Comparison of ENCODE assay signal across 14 mouse cellular contexts in the genomic region with DNA sequence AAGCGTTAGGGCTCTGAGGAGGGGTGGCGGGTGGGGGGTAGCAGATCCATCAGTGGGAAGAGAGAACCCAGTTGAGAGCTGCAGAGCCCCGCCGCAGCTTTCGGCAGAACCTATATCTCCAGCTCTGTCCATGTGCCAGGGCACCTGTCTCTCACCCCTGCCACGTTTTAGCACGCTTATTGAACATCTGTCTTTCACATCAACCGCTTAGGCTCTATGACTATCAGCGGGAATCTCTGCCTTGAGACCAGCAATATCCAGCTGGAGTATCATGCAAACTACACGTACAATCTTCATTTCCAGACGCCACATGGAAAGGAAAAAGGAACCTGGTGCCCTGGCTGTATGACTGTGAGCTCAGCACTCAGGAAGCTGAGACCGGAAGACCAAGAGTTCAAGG.
DNase-seq lines count a peak whose midpoint lies in the region; ATAC-seq and TF ChIP-seq lines count a peak whose summit lies in the region.
"Had no signal": no experiment of that assay in that cellular context is flagged by ENCODE, and none has a peak within 500 bp of the region (broad histone marks: within the 10 kb centered on the region; RNA-seq: fewer than 3 reads in every experiment).

No protein-coding gene starts in this region.

- peak; percentile 31; the same call in 1 of the 2 replicates for ATAC-seq in lung, embryonic 14.5 days (ENCODE audit: insufficient read depth)
- ATAC-seq in hindbrain, embryonic 15.5 days (ENCODE audit: low FRiP score, low read depth): no peak
- ATAC-seq: liver, embryonic 12.5 days; Patski had no signal

- no peaks in the 10 kb centered on the region for H3K27me3 ChIP-seq in lung, embryonic 14.5 days (ENCODE audit: insufficient read depth, low read length)
- H3K27me3 ChIP-seq in E14TG2a.4 (ENCODE audit: insufficient read depth, low read length): peaks cover 26% of the 10 kb centered on the region
- no peaks in the 10 kb centered on the region for H3K27me3 ChIP-seq in hindbrain, embryonic 15.5 days
- H3K27me3 ChIP-seq: embryonic facial prominence, embryonic 12.5 days; liver, embryonic 12.5 days had no signal

- TF ChIP-seq CTCF in gastrocnemius, adult 2 months (IDR thresholded peaks at IDR 0.05): no peak
- TF ChIP-seq CTCF in lung, embryonic 14.5 days (IDR thresholded peaks at IDR 0.05; ENCODE audit: low read depth): no peak
- no peak for TF ChIP-seq CTCF in E14TG2a.4 (conservative IDR thresholded peaks at IDR 0.05; ENCODE audit: low read length)

- peaks cover 23% of the 10 kb centered on the region for H3K4me1 ChIP-seq in lung, embryonic 14.5 days (ENCODE audit: insufficient read depth)
- H3K4me1 ChIP-seq in E14TG2a.4 (replicated peaks; ENCODE audit: low read depth, low read length): peaks cover 56% of the 10 kb centered on the region
- H3K4me1 ChIP-seq in hindbrain, embryonic 15.5 days (replicated peaks): peaks cover 37% of the 10 kb centered on the region

- H3K36me3 ChIP-seq in lung, embryonic 14.5 days (ENCODE audit: insufficient read depth): no peaks in the 10 kb centered on the region
- no peaks in the 10 kb centered on the region for H3K36me3 ChIP-seq in E14TG2a.4 (ENCODE audit: insufficient read depth, low read length)
- no peaks in the 10 kb centered on the region for H3K36me3 ChIP-seq in hindbrain, embryonic 15.5 days
- H3K36me3 ChIP-seq: embryonic facial prominence, embryonic 12.5 days; liver, embryonic 12.5 days had no signal

- peak overlapping the region; percentile 68 for H3K27ac ChIP-seq in gastrocnemius, adult 2 months
- H3K27ac ChIP-seq in lung, embryonic 14.5 days (ENCODE audit: low read depth): peak overlapping the region; percentile 47
- peak overlapping the region; percentile 54; the same call in 1 of the 2 replicates for H3K27ac ChIP-seq in hindbrain, embryonic 15.5 days (replicated peaks)
- H3K27ac ChIP-seq: embryonic facial prominence, embryonic 12.5 days; liver, embryonic 12.5 days had no signal

- H3K9ac ChIP-seq in lung, embryonic 14.5 days: no peak overlapping the region
- H3K9ac ChIP-seq in hindbrain, embryonic 15.5 days: no peak overlapping the region
- H3K9ac ChIP-seq: embryonic facial prominence, embryonic 12.5 days; liver, embryonic 12.5 days had no signal

- peak overlapping the region; percentile 23; the same call in 1 of the 2 replicates for H3K4me2 ChIP-seq in lung, embryonic 14.5 days
- no peak overlapping the region for H3K4me2 ChIP-seq in hindbrain, embryonic 15.5 days
- H3K4me2 ChIP-seq: embryonic facial prominence, embryonic 12.5 days; liver, embryonic 12.5 days had no signal

- WGBS in lung, embryonic 14.5 days: 38% methylated on average over 12 of the region's 12 CpGs
- WGBS in hindbrain, embryonic 15.5 days: 52% methylated on average over 12 of the region's 12 CpGs

- no peak for DNase-seq in gastrocnemius, adult 2 months
- no peak for DNase-seq in gastrocnemius, postnatal 36 days
- peak; percentile 65 for DNase-seq in lung, embryonic 14.5 days
- DNase-seq in lung, postnatal 14 days: no peak
- no peak for DNase-seq in left cerebral cortex, adult 18-20 months (ENCODE audit: low spot score in 2 of 2)
- no peak for DNase-seq in cerebellum, adult 11-12 months
- DNase-seq: kidney, adult 18-20 months; right cerebral cortex, postnatal 14 days; thymus, postnatal 4 days had no signal

- intact Hi-C loops in gastrocnemius, adult 2 months (cut with DNase I): no loop called here
- intact Hi-C loops in gastrocnemius, postnatal 36 days (cut with DNase I): no loop called here

- H3K9me3 ChIP-seq in lung, embryonic 14.5 days (ENCODE audit: low read depth, low read length): no peaks in the 10 kb centered on the region
- peaks cover 5% of the 10 kb centered on the region; the same call in 1 of the 2 replicates for H3K9me3 ChIP-seq in E14TG2a.4 (ENCODE audit: low read length)
- H3K9me3 ChIP-seq in hindbrain, embryonic 15.5 days: no peaks in the 10 kb centered on the region
- H3K9me3 ChIP-seq: embryonic facial prominence, embryonic 12.5 days; liver, embryonic 12.5 days had no signal

- no peak overlapping the region for H3K4me3 ChIP-seq in gastrocnemius, adult 2 months
- H3K4me3 ChIP-seq in lung, embryonic 14.5 days (ENCODE audit: low read depth, low read length): no peak overlapping the region
- H3K4me3 ChIP-seq in E14TG2a.4 (replicated peaks; ENCODE audit: low read length): 0 out of 2 replicates have a peak overlapping the region, but pooled peaks have one; percentile 17
- H3K4me3 ChIP-seq in hindbrain, embryonic 15.5 days: no peak overlapping the region
- H3K4me3 ChIP-seq: embryonic facial prominence, embryonic 12.5 days; liver, embryonic 12.5 days had no signal
